Mouse (Mus musculus) bone marrow, adult 2 months (tissue): Measurements from ENCODE around the gene Vps26a. TPM values are rescaled to one million over a fixed set of nuclear protein-coding genes. Genes with fewer than 3 reads are reported as not detected.

Experiments
- H3K27ac ChIP-seq: fragments of 200-500 bp; 2 replicates; pipeline ENCODE4 v1.5.1; 2012; ENCODE audit warnings: low read depth, mild to moderate bottlenecking, control low read depth, inconsistent platforms, low read length; ENCODE audit not compliant: control insufficient read depth, poor library complexity, insufficient read depth
- H3K4me1 ChIP-seq: fragments of 200-500 bp; 2 replicates; pipeline ENCODE4 v1.6.1; 2011; ENCODE audit warnings: low read length; ENCODE audit not compliant: control insufficient read depth, insufficient read depth
- H3K4me3 ChIP-seq: fragments of 200-500 bp; replicated peaks from 2 replicates; pipeline ENCODE3; 2011; ENCODE audit warnings: mild to moderate bottlenecking, low read depth, low read length, control low read depth; ENCODE audit not compliant: control insufficient read depth
- CTCF ChIP-seq: fragments of 200-500 bp; IDR thresholded peaks from 2 replicates; pipeline ENCODE4 v1.5.1; 2011; ENCODE audit warnings: low read length, control low read depth; ENCODE audit not compliant: control insufficient read depth, insufficient read depth
- POLR2A ChIP-seq: fragments of 200-500 bp; IDR thresholded peaks from 2 replicates; pipeline ENCODE4 v1.6.1; 2011; ENCODE audit warnings: low read depth, mild to moderate bottlenecking, control low read depth, low read length, borderline replicate concordance; ENCODE audit not compliant: control insufficient read depth
- WGBS: fragments of 180-500 bp; shearing (Covaris S2); methylation state at CpG from one replicate; pipeline ENCODE4 v1.1.7; 2018; 5-methylcytosine and 5-hydroxymethylcytosine counted together
- polyA plus RNA-seq: library from polyadenylated mRNA; stranded (reverse); fragments of >200 nt; gene quantifications from 2 replicates; pipeline ENCODE4 v1.2.4, GENCODE M21; 2011; ENCODE audit warnings: low replicate concordance; ENCODE audit not compliant: missing spikeins, insufficient read depth, insufficient read length

Vps26a gene
- polyA plus RNA-seq, 1 experiment, result 26.5 TPM

- TF ChIP-seq CTCF (no peak), POLR2A (no peak)
- Histone ChIP-seq H3K4me3 (no peak overlapping the region), H3K27ac (no peak overlapping the region), H3K4me1 (no peaks in the 10 kb centered on the region)
- WGBS, result 87% methylated on average over 7 of the region's 7 CpGs
Measured at GRCm38 (mm10) chr10:62418831-62419356, 67.7 kb downstream of the Vps26a start.

DNA sequence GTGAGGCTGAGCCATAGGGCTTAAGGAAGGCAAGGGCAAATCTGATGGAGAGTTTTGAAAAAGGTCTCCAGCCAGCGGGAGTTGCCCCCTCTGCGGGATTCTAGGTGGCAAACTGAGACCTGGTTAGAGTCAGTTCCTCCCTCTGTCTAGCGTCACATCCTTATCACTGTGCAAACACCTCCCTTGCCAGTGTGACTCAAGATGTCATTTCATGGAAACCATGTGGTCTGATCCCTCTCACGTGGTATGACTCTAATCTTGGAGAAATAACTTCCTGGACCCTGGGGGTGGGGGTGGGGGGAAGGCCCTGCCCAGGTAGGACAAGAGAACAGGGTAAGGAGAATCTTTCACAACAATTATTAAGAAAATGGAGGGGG, 73.0 kb downstream of the Vps26a start:
- H3K4me1 ChIP-seq, result no peaks in the 10 kb centered on the region
- H3K4me3 ChIP-seq, result no peak overlapping the region
- 40% methylated on average over 4 of the region's 4 CpGs for WGBS
- no peak overlapping the region for H3K27ac ChIP-seq
- no peak for TF ChIP-seq POLR2A
- TF ChIP-seq CTCF, result no peak

- 39% methylated on average over 8 of the region's 8 CpGs for WGBS
- TF ChIP-seq POLR2A (no peak), CTCF (no peak)
- no peaks in the 10 kb centered on the region for H3K4me1 ChIP-seq
- no peak overlapping the region for H3K27ac ChIP-seq
- no peak overlapping the region for H3K4me3 ChIP-seq
Measured at GRCm38 (mm10) chr10:62412906-62413605, 73.5 kb downstream of the Vps26a start.

- WGBS, result 71% methylated on average over 19 of the region's 19 CpGs
- Histone ChIP-seq H3K4me1 (no peaks in the 10 kb centered on the region), H3K27ac (no peak overlapping the region), H3K4me3 (no peak overlapping the region)
- TF ChIP-seq POLR2A, result no peak
- TF ChIP-seq CTCF, result no peak
Measured at GRCm38 (mm10) chr10:62411431-62412410, 74.9 kb downstream of the Vps26a start.

GRCm38 (mm10) chr10:62410943-62411342, 75.7 kb downstream of the Vps26a start:
- WGBS, result 6% methylated on average over 5 of the region's 5 CpGs
- H3K27ac ChIP-seq, result no peak overlapping the region
- TF ChIP-seq POLR2A (no peak), CTCF (peak; percentile 94)
- no peaks in the 10 kb centered on the region for H3K4me1 ChIP-seq
- H3K4me3 ChIP-seq, result no peak overlapping the region

Other genes with a start within 250 kb of the Vps26a start
- not detected in 2 replicates for gene Tacr2, start 234.4 kb downstream of the Vps26a start, polyA plus RNA-seq
- gene Hk1, start 106.9 kb downstream of the Vps26a start, polyA plus RNA-seq, result 55.8 and 93.6 TPM in 2 replicates
- not detected in 2 replicates for gene Hkdc1, start 64.3 kb downstream of the Vps26a start, polyA plus RNA-seq
- not detected in 2 replicates for gene 4930507D05Rik, start 37.3 kb downstream of the Vps26a start, polyA plus RNA-seq
- 19.5 and 28.8 TPM in 2 replicates for gene Supv3l1, start 37.1 kb downstream of the Vps26a start, polyA plus RNA-seq
- gene Srgn, start 40.6 kb upstream of the Vps26a start, polyA plus RNA-seq, result 68.7 and 72.9 TPM in 2 replicates
- 6.1 TPM in 2 replicates for gene Kif1bp, start 91.7 kb upstream of the Vps26a start, polyA plus RNA-seq
- gene Ddx21, start 115.5 kb upstream of the Vps26a start, polyA plus RNA-seq, result 22.0 and 36.6 TPM in 2 replicates
- gene Ddx50, start 164.4 kb upstream of the Vps26a start, polyA plus RNA-seq, result 29.3 and 48.0 TPM in 2 replicates
- 0.57 TPM in 1 of 2 replicates, not detected in the other for gene Stox1, start 239.3 kb upstream of the Vps26a start, polyA plus RNA-seq